Mouse (Mus musculus) cortical plate, adult 2 months (tissue): Measurements from ENCODE around the gene Adprh.

Experiments
- CTCF ChIP-seq: fragments of 200-500 bp; IDR thresholded peaks from 2 replicates; pipeline ENCODE4 v1.5.1; 2011; ENCODE audit warnings: mild to moderate bottlenecking, control low read depth, low read length; ENCODE audit not compliant: insufficient read depth; ENCODE audit errors: extremely low read depth
- POLR2A ChIP-seq: fragments of 200-500 bp; IDR thresholded peaks from 2 replicates; pipeline ENCODE4 v1.6.1; 2011; ENCODE audit warnings: mild to moderate bottlenecking, low read length, control low read depth; ENCODE audit not compliant: insufficient read depth; ENCODE audit errors: extremely low read depth

DNA sequence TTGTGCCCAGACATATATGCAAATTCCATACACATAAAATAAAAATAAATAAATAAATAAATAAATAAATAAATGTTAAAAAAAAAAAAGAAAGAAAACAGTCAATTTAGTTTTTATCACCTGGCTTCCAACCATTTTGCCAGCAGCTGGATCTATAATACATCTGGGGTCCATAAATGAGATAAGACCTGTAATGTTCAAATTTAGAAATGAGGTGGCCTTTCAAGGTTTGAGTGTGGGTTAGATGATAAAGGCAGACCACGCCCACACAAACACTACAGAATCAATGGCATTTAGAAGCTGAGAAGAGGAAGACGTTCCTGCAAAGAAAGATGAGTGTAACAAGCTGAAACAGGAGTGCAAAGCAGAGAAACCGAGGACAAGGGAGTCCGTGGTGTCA, 28.8 kb upstream of the Adprh start:
- TF ChIP-seq POLR2A (no peak), CTCF (no peak)
